Mouse (Mus musculus): ENCODE data around the gene Tspan33.
"Not testable (repeated sequence)": the region's sequence is repeated elsewhere in the genome, so short reads cannot be mapped to it uniquely, and the experiment has no call there.

Gene Tspan33

DNA sequence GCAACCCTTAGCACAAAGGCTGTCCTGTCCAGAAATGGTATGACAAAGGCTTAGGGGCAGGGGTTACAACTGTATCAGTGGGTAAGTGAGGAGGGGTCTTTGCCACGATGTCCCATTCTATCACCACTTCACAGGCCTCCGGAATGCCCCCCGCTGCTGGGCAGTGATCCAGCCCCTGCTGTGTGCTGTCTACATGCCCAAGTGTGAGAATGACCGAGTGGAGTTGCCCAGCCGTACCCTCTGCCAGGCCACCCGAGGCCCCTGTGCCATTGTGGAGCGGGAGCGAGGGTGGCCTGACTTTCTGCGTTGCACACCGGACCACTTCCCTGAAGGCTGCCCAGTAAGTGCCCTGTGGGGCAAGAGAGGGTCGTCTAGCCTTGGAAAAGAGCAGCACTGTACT is 59.3 kb downstream of the Tspan33 start:
- no peak for DNase-seq (ENCODE audit: extremely low spot score, low spot score)

DNA sequence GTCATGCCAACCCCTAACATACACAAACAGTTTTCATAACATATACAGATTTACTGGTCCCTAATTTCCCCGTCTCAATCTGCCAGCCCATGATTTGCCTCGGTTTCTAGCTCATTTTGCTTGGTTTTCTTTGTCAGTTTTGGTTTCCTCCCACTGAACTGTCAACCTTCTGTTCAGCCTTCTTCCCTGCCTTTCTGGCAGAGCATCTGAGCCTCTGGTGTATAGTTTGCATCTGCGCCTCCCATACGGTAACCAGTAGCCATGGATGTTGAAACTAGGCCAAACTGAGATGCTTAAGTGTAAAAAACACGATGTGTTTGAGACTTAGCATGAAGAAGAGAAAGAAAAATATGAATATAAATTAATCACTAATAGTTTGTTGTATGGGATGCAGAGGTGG is 62.0 kb downstream of the Tspan33 start:
- no peak for DNase-seq (ENCODE audit: extremely low spot score, low spot score)

DNA sequence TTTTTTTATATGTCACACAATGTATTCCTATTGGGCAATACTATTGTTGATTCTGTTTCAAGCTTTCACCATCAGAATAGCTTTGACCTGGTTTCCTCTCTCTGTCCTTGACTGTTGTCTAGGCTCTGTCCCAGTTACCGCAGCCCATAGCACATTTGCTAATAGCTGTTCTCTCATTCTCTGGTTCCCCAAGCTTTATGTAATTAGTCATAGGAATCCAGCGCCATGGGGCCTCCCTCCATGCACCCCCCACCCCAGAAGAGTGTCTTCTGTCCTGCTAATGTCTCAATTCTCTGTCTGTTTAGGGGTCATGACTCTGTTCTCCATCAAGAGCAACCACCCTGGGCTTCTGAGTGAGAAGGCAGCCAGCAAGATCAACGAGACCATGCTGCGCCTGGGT is 62.5 kb downstream of the Tspan33 start:
- no peak for DNase-seq (ENCODE audit: extremely low spot score, low spot score)

DNA sequence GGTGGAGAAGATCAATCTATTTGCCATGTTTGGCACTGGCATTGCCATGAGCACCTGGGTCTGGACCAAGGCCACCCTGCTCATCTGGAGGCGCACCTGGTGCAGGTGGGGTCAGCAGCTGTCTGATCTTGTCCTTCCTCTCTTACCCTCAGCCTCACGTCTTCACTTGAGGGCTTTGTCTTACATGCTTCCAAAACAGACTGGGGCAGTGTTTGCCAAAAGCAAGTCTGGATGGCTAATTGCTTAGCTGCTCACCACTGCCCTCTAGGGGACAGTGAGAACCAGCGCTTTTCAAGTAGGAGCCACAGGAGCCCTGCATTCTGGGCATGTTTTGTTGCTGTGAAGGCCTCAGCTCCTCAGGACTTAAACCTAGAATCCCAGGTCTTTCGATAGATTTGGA is 64.4 kb downstream of the Tspan33 start:
- DNase-seq (ENCODE audit: extremely low spot score, low spot score), result peak; percentile 63

DNA sequence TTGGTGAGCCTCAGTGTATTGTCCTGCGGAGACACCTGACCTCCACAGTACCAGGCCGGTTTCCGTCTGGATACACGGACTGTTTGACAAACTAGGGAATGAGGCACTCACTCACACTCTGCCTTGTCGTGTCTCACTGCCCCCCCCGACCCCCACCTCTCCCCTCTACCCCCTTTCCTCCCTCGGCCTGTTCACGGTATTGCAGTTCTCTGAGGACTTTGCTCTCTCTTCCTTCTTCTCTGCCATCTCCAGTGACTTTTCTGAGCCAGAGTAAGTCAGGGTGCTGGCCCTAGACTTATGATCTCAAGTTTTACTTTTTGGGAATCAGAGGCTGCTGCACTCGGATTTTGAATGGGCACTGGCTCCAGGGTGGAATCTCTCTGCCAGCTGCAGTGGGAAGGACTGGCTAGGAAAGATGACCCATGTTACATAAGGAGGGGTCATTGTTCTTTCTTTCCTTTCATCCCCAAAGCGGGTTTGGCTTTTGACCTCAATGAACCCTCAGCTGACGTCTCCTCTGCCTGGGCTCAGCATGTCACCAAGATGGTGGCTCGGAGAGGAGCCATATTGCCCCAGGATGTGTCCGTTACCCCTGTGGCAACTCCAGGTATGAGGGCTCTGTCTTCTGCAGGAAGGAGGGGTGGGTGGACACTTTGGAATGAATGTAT is 65.1 kb downstream of the Tspan33 start:
- no peak for DNase-seq (ENCODE audit: extremely low spot score, low spot score)

DNA sequence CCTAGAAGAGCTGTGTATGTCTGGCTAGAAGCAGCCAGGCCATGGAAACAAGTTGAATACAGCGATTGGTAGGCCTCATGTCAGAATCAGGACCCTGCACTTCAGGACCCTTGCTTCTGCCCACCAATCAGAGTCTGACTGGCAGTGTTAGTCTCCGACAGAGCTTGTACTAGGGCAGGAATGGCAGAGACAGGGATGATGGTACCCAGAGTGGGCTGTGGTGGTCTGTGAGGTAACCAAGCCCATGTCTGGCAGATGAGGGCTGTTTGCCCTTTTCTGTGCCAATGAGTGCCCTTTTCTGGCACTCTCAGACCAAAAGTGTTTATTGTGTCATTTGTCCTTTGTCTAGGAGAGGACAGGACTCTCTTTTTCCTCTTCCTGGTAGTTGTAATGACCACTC is 66.4 kb downstream of the Tspan33 start:
- not testable (repeated sequence) for DNase-seq (ENCODE audit: extremely low spot score, low spot score)

DNA sequence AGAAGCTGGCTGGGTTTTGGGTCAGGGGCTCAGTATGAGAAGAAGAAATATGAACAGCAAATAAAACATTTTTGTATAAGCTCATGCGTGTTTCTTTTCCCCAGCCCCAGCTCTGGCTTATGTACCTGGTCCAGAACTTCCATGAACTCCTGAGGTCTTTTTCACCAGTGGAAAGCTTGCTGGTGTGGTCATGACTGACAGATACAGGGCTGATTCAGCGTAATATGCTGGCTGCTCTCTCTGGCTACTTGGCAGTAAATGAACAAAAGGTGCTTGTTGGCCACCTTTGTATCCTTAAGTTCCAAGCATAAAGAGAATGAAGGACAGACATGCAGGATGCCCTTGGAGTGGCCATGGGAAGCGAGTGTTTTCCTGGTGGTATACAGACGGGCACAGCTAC is 67.3 kb downstream of the Tspan33 start:
- DNase-seq (ENCODE audit: extremely low spot score, low spot score), result no peak

DNA sequence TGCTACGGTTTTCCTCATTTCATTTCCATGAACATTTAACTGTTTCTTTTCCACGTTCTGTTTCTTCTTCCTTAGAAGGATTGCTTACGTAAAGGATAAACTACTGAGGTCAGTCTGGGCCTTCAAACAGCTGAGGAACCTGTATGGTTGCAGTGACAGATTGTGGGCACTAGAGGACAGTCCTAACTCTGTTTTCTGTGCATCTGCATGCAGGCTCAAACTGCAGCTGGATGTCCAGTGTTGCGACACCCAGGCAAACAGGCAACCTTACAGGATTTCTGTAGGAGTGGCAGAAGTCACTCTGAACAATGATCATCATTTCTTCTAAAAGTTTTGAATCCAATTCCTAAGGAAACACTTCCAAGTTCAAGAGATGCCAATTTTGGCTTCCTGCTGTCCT is 68.5 kb downstream of the Tspan33 start:
- no peak for DNase-seq (ENCODE audit: extremely low spot score, low spot score)

DNA sequence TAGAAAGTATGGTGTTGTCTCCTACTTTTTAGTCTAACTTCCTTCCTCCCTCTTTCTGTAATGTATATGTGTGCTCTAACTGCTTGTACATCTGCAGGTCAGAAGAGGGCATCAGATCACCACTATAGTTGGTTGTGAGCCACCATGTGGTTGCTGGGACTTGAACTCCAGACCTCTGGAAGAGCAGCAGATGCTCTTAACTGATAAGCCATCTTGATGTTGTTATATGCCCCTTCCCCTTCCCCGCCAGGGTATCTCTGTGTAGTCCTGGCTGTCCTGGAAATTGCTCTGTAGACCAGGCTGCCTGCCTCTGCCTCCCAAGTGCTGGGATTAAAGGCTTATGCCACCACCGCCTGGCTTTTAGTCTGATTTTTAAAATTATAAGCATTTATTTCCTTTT is 72.9 kb downstream of the Tspan33 start:
- no peak for DNase-seq (ENCODE audit: extremely low spot score, low spot score)

All from neural tube, embryonic 10.5 days (tissue).